Mouse (Mus musculus): ENCODE results near the gene Scn5a. TPM values are rescaled to one million over a fixed set of nuclear protein-coding genes. Genes with fewer than 3 reads are reported as not detected.
A peak's percentile ranks its signal among the peaks of the same experiment; 100 is the strongest.

Gene Scn5a
- total RNA-seq, 1 experiment from 2014 or later, result 0.22 TPM

DNA sequence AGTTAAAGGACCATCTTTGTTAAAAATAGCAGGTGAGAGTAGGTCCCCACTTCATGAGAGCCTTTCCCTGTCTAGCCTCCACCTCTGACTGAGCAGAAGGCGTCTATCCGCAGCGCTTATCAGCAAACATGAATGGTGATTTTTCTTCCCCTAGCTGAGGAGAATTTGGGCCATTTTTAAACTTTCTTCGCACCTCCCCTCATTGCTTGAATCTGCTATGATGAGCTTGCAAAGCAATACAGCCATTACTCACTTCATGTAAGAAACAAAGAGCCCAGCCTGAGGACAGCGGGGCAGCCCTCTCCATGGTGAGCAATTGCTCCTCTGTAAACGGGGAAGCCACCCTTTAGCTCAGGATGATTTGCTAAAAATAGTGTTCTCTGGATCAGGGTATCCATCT lies 14.0 kb downstream of the Scn5a start:
- DNase-seq, result no peak

DNA sequence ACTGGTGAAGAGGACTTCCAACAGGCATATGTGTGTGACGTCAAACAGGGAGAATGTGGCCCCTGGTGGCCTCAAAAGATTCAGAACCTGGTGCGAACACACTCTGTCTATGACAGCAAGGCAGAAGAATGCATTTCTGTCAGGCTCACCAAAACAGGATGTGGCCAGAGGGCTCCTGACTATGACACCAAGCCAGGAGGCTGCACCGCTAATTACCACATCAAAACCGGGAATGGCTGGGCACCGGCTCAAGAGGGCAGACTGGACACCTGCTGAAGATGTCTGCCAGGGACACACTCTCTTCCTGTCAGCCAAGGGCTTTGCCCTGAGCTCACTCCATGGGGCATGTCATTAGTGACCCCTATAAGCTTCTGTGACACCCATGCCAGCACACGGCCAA lies 15.2 kb downstream of the Scn5a start:
- DNase-seq, result peak; percentile 23

DNA sequence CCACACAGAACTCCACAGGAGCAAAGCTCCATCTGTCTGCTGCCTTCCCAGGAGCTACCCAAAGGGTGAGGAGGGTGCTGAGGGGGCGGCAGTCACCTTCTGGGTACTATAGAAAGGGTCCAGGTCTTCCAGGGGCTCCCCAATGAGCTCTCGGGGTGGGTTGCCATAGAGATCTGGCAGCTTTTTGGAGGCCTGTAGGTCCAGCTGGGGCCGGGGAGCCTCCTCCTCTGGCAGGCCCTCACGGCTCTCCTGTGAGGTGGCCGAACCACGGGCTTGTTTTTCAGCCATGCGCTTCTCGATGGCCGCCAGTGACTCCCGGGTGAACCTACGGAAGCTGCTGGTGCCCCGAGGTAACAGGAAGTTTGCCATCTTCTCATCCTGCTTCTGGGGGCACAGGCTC lies 16.6 kb downstream of the Scn5a start:
- DNase-seq, result no peak

DNA sequence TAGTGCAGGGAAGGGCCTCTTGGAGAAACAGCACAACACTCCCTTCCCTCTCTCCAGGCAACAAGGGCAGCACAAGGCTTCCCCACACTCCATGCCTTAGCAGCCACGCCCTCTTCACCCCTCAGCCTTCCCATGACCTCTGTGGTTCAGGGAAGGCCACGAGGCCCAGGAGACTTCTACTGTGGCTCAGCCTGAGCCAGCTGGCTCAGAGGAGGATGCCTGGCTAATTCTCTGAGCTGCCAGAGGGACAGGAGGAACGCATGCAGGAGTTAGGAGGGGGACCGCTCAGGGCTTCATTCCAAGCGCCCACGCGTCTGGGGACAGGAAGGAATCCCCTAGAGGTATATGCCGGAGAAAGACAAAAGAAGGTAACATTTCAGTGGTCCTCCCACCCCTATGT lies 17.1 kb downstream of the Scn5a start:
- DNase-seq, result peak; percentile 29

DNA sequence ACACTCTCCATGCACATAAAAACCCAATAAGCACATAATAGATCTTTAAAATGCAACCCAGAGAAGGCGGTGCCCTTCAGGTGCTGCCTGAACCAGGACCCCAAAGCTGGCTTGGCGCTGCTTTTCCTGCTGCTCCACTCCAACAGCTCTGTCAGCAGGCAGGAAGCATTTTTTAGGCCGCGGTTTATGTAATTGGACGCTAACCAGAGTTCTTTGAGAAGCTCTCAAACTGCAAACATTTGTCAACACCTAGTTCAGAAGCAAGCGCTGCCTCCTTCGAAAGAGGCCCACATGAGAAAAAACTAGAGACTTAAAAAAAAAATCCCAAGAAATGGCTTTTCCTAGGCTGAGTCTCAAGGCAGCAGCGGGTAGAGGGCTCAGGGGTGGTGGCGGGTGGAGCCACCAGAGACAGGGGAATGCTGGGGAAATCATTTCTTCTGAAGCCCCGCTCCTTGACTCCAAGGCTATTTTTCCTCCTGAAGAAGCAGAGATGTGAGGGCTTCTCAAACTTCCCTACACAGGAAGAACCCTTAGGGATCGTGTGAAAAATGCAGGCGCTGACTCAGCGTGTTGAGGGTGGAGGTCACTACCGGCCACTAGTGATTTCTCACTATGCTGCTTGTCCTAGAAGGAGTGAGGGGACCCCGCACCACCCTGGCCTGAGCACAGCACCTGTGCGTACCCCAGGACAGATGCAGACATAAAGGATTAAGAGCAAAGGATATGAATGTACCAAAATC lies 19.1 kb downstream of the Scn5a start:
- no peak for DNase-seq

DNA sequence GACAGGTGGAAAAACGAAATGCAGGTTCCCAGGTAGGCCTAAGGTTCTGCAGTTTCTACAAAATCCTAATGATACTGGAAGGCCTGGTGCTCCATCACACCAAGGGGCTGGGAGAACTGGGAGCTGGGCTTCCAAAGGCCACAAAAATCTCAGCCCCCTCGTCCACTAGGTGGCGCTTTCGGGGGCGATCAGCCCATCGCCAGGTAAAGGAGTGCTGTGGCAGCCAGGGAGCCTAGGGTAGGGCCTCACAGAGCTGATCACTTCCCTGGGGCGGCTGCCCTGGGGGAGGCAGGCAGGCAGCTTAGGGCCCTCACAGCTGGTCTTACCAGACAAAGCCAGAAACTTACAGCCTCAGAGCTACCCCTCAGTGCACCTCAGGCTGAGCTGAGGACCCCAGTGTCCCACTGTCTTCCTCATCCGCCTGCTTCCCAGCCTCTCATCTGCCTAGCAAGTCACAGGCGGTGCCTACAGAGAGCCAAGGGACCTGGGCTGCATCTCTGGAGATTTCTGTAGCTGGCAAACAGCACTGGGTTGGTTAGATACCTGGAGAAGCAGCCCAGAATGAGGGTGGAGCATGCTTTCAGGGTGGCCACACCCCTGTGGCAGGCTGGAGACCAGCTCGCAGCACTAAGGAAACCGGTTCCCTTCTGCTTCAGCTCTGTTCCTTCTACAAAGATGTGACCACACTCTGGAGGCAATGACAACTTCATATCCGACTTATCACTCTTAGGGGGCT lies 20.5 kb downstream of the Scn5a start:
- DNase-seq, result peak; percentile 63

DNA sequence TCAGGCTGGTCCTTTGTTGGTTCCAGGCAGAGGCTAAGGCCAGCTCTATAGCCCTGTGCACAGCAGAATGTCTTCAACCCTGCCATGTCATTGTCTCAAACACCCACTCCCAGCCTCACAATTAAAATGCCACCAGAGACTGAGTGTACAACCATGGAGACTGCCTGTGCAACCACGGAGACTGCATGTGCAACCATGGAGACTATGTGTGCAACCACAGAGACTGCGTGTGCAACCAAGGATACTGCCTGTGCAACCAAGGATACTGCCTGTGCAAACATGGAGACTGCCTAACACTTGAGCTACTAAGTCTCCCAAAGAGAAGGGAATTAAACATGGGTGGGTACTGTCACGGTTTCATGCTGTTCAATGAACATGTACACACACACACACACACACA lies 22.8 kb downstream of the Scn5a start:
- DNase-seq, result no peak

DNA sequence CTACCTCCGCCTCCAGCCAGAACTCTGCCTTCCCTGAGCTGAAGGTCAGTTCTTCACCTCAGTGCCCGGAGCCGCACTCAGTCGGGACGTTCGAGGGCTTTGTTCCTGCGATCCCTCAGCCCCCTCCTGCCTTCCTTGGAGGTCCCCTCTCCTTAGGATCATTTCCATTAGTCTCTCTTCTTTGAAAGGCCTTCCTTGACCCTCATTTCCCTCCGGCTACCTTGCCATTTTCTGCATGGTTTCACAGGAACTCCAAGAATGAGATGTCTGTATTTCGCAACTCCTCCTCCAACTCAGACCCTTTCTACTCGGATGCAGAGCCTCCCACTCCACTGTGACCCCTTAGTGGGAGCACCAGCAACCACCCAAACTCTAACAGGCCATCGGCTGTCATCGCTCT lies 31.3 kb downstream of the Scn5a start:
- no peak for DNase-seq

DNA sequence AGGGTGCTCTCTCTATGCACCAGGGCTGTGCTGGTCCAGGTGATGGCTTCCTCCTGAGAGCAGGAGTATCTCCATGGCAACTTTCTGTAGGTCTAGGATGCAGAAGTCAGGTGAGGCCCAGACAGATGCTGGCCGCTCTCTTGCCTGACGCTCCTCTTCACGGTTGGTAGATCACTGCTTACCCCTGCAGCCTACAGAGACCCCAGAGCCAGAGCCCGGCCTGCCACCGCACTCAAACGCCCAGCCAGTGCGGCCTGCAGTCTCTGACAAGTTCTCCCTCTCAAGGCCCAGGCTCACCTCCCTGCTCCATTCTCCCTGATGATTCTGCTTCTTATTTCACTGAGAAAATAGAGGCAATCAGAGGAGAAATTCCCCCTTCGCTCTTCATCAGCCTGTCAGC lies 31.7 kb downstream of the Scn5a start:
- no peak for DNase-seq

DNA sequence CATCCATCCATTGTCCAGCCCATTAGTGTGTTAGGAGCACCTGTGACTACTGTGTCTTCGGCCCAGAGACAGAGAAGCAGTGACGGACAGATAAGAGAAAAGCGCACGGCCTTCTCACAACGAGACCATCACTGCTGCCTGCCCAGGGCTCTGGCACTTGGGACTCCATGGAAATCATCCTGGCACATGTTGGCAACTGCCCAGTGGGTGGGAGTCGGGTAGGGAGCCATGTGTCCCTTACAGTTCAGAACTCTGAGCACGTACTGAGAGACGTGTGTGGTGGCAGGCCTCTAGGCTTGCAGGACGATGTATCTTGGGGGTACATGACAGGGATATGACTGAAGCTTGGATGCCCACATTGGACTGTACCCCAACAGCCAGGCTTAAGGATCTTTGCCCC lies 38.1 kb downstream of the Scn5a start:
- DNase-seq, result no peak

DNA sequence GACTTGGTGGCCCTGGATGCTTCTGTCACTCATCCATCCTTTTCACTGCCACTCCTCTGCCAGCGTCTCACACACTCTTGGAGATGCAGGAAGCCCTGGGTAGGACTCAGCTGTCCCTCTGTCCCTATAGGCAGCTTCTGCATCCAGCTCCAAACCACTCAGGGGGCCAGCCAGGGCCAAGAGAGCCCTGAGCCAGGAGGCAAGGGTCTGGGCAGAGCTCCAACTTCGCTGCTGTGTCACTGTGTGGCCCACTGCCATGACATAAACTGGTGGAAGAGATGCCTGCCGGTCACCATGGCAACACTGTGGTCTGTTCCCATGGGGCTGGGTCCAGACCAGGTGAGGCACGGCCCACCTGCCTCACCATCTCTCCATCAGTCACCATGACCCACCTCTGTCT lies 41.0 kb downstream of the Scn5a start:
- no peak for DNase-seq

DNA sequence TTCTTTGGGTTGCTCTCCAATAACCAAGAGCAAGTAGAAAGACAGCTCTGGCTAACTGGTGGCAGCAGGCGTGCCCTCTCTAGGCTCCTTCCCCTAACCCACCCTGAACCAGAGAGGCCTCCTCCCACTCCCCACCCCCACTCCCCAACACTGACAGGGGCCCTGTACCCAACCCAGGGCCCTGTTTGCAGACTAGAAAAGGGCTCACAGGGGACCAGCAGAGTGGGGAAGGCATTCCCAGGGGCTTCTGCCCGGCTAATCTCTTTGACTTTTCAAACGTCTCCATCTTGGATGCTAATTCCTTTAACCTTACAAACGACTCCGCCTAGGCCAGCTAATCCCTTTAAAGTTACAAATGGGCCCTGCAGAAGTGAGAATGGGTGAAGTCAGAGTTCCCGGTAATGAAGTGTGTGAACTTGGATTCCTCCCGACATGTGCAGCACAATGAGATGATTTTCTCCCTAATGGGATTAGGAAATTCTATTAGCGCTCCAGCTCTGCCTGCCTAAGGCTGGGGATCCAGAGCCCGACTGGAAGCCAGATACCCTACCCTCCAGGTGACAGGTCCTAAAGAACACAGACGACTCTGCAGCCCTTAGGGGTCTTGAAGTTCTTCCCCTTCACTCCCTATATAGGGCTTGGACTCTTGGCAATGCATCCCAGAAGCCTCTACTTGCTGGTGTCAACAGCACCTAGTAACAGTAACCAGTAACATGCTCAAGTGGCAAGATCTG lies 47.0 kb downstream of the Scn5a start:
- DNase-seq, result no peak

DNA sequence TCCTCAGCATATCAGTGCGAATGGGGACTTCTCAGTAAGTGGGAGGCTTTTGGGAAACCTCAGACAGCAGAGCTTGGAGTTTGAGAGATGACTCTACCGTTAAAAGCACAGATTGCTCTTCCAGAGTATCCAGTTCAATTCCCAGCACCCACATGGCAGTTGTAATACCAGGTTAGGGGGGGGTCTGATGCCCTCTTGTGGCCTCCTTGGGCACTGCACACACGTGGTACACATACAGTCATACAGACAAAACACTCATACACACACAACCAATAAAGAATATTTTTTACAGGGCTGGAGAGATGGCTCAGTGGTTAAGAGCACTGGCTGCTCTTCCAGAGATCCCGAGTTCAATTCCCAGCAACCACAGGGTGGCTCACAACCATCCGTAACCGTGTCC lies 54.3 kb downstream of the Scn5a start:
- DNase-seq, result no peak

DNA sequence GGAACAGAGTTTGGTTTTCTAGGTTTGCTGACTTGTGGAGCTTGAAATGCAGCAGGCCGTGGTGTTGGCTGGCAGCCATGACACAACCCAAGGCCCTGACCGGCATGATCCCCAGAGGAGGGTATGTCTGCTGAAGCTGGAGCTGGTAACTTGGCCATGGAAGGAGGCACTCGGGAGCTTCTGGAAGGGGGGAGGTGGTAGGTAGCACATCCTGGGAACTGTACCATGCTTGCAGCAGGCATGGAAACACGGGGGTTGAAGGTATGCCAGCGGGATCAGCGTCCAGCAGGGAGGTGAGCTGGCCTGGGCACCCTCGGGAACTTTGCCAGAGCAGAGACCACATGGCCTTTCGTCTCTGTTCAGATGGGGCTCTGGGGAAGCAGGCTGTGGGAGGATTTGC lies 55.5 kb downstream of the Scn5a start:
- peak; percentile 46 for DNase-seq

DNA sequence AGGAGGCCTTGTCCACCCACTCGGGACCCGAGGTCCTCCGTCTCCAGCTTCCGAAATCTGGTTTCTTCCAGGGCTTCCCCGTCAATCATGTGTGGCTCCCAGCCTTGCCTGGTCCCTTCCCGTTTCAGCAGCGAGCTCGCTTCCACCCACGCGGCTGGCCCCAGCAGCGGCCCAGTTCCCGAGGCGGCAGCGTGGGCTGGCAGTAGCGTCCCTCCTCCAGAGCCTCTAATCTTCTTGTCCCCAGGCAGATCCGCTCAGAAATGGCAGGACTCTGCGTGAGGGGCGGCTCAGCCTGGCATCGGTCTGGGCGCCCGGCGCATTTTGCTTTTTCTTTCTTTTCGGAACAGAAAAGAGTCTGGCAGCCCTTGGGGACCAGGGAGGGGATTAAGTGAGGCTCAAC lies 59.7 kb downstream of the Scn5a start:
- no peak for DNase-seq

DNA sequence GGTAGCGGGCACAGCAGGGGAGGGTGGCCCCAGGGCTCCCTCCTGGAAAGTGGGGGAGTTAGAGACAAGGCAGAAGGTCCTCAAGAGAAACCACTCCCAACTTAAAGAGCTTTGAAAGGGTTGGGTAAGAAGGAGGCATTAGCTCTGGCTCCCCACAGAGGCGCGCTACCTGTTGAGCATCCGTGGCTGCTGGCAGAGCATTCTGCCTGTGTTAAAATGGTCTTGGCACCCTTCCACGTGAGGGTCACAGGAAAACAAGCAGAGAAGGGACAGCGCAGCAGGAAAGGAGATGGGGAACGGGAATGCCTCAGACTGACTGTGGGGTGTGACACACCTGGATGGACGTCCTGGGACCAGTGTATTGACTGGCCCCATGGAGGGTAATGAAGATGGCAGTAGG lies 60.6 kb downstream of the Scn5a start:
- DNase-seq, result no peak

DNA sequence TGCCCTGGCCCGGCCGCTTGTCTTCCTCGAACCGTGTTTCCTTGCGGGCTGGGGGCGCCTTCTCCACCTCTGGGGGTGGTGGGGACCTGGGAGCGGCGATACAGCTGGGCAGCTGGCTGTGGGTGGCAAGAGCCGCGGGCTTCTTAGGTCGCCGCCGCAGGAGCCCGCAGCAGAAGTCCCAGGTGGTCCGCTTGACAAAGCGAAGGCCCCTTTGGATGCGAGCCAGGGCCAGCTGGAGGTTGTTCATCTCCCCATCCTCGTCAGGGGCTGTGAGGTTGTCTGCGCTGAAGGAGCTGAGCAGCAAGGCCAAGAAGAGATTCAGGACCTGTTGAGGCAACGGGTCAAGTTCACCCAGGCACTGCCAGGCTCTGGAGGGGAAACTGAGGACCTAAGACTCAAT lies 61.3 kb downstream of the Scn5a start:
- DNase-seq, result no peak

DNA sequence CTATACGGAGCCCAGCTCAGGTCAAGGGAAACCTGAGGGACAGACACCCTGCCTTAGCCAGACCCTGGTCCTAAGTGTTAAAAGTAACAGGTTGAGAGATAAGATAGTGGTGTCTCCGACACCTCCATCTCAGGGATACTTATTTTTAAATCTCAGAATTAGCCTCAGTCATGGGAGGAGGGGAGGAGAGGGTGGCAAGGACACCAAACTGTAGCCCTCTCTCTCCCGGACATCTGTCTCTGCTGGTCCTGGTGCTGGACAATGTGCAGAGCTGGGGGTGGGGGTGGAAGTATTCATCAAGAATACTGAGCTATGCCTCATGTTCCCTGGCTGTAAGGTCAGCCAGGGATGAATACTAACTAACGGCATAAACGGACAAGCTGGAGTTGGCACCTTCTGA lies 62.0 kb downstream of the Scn5a start:
- no peak for DNase-seq

DNA sequence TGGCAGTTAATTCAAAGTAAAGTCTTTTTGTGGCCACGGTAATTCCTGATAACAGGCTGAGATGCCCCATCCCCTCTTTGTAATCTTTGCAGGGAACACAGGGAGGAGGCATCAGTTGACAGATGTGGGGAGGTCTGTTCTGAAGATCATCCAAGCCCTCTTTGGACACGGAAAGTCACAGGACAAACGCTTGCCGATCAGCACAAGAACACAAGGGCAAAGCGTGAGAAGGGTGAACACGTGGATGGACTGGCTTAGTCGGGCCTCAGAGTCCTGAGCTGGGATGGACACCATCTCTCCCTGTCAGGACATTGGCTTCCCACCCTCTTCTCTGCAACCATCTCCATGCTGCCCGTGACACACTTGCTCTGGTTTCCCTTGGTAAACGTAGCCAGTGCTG lies 63.4 kb downstream of the Scn5a start:
- DNase-seq, result no peak

DNA sequence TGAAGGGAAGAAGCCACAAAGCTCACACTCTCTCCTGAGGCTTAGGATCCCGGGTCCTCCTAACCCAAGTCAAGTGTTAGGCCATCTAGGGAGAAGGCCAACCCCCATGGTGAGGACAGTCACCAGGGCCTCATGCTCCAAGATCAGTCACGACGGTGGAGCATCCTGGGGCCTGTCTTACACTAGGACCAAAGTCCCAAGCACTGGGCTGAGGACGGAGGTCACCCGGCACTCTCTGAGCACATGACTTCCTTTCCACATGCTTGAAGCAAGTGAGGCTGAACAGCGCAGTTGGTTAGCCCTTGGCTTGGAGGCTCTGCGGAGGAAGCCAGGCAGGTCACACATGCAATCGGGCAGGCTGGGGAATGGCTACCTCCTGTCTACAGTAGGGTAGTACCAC lies 63.8 kb downstream of the Scn5a start:
- DNase-seq, result no peak

DNA sequence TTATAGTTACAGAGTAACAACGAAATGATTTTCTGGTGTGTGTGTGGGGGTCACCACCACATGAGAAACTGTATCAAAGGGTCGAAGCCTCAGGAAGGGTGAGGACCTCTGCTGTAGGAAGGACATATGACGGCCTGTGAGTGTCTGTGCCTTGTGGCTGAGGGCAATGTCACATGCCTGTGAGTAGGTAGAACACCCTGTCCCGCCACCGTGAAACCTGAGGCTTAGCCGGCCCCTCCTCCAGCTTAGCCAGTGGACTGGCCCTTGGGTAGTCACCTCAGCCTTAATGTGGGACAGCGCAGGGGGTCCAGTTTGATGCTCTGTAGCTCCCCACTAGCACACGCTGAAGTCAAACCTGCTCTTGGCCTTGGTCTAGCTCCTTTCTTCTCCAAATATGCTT lies 65.0 kb downstream of the Scn5a start:
- DNase-seq, result no peak

DNA sequence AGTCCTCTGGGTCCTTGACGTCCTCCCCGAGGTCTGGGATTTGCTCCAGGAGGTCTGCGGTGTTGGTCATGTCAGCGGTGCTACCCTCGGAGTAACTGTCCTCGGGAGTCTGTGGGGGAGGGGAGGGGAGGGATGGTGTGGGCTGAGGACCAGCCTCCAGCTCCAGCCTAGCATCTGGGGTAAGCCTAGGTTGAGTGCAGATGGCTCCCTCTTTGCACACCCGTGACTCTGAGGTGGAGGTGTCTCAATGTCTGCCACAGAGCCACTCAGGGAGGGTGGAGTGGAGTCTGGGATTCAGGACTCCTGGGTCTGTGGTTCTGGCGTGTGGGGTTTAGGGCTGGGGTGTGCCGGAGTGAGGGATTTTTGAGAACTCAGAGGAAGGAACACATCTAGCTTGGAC lies 65.8 kb downstream of the Scn5a start:
- no peak for DNase-seq

DNA sequence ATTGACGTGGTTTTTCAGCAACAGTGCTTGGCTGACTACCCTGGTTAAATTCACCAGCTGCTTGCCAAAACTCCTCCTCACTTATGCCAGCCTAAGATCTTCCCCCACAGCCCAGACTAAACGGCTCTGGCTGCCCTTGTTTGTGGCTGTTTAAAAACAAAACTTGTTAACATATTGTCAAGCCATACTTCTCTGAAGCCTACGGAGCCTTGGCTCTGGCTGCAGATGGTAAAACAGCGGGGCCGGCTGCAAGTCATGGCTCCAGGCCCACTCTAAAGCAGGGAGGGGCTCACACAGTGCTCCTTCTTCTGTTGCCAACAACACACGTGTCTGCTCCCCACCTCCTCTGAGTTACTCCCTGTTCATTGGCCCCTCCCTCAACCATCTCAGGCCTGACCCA lies 67.9 kb downstream of the Scn5a start:
- no peak for DNase-seq
